Mouse (Mus musculus) hindbrain, embryonic 15.5 days (tissue): ENCODE measurements around the gene Rsbn1. TPM values are rescaled to one million over a fixed set of nuclear protein-coding genes. Genes with fewer than 3 reads are reported as not detected.
A peak's percentile ranks its signal among the peaks of the same experiment; 100 is the strongest.

Experiments used
- ATAC-seq: fragments of 200-750 bp; cut with Nextera tagmentation; 2 replicates; pipeline ENCODE4 v1.8.0; 2017; ENCODE audit warnings: low read depth, moderate number of reproducible peaks, moderate TSS enrichment; ENCODE audit not compliant: low FRiP score
- H3K27ac ChIP-seq: fragments of 300-500 bp; sonication (generic); replicated peaks from 2 replicates; pipeline ENCODE4 v1.5.1; 2015; ENCODE audit warnings: mild to moderate bottlenecking, inconsistent platforms
- H3K27me3 ChIP-seq: fragments of 300-500 bp; sonication (generic); 2 replicates; pipeline ENCODE4 v1.6.1; 2015; ENCODE audit warnings: control low read depth, inconsistent platforms
- H3K36me3 ChIP-seq: fragments of 300-500 bp; sonication (generic); 2 replicates; pipeline ENCODE4 v1.6.1; 2015; ENCODE audit warnings: control low read depth, inconsistent platforms
- H3K4me1 ChIP-seq: fragments of 300-500 bp; sonication (generic); replicated peaks from 2 replicates; pipeline ENCODE4 v1.6.1; 2015; ENCODE audit warnings: control low read depth, inconsistent platforms
- H3K4me2 ChIP-seq: fragments of 300-500 bp; sonication (generic); 2 replicates; pipeline ENCODE4 v1.6.1; 2015; ENCODE audit warnings: moderate library complexity, mild to moderate bottlenecking, inconsistent platforms
- H3K4me3 ChIP-seq: fragments of 300-500 bp; sonication (generic); 2 replicates; pipeline ENCODE4 v1.5.1; 2015; ENCODE audit warnings: mild to moderate bottlenecking, inconsistent platforms
- H3K9ac ChIP-seq: fragments of 300-500 bp; sonication (generic); 2 replicates; pipeline ENCODE4 v1.6.1; 2015; ENCODE audit warnings: inconsistent platforms
- H3K9me3 ChIP-seq: fragments of 300-500 bp; sonication (generic); 2 replicates; pipeline ENCODE4 v1.6.1; 2016; ENCODE audit warnings: control low read depth, inconsistent platforms
- WGBS: fragments of 180-500 bp; shearing (Covaris S2); methylation state at CpG from one replicate; pipeline ENCODE4 v1.1.7; 2015; 5-methylcytosine and 5-hydroxymethylcytosine counted together
- polyA plus RNA-seq: library from polyadenylated mRNA; unstranded; fragments of >200 nt; fragmentation: Nextera tagmentation; extraction: Ambion mirVana; gene quantifications from 2 replicates; pipeline ENCODE4 v1.2.1, GENCODE M21; 2015

Rsbn1 gene
- polyA plus RNA-seq, 1 experiment from 2014 or later, result 20.2 TPM

GRCm38 (mm10) chr3:103913451-103913961 lies 414 bp upstream of the Rsbn1 start:
- WGBS, result 4% methylated on average over 11 of the region's 11 CpGs
- Histone ChIP-seq H3K9me3 (no peaks in the 10 kb centered on the region), H3K27me3 (no peaks in the 10 kb centered on the region), H3K9ac (peak overlapping the region; percentile 51), H3K4me2 (peak overlapping the region; percentile 70), H3K36me3 (no peaks in the 10 kb centered on the region), H3K4me1 (peaks cover 21% of the 10 kb centered on the region), H3K4me3 (peak overlapping the region; percentile 71), H3K27ac (peak overlapping the region; percentile 93)
- 0 out of 2 replicates have a peak, but pooled peaks have one; percentile 3 for ATAC-seq

GRCm38 (mm10) chr3:103914732-103915508 lies 1.0 kb downstream of the Rsbn1 start:
- Histone ChIP-seq H3K27ac (peak overlapping the region; percentile 93), H3K27me3 (no peaks in the 10 kb centered on the region), H3K4me1 (peaks cover 21% of the 10 kb centered on the region), H3K9me3 (no peaks in the 10 kb centered on the region), H3K4me3 (peak overlapping the region; percentile 71), H3K36me3 (no peaks in the 10 kb centered on the region), H3K4me2 (peak overlapping the region; percentile 79), H3K9ac (peak overlapping the region; percentile 88)
- peak; percentile 37 for ATAC-seq
- under 1% methylated on average over 47 of the region's 60 CpGs for WGBS

GRCm38 (mm10) chr3:103915509-103915896 lies 1.6 kb downstream of the Rsbn1 start:
- no peaks in the 10 kb centered on the region for H3K9me3 ChIP-seq
- 7% methylated on average over 7 of the region's 7 CpGs for WGBS
- peak overlapping the region; percentile 79 for H3K4me2 ChIP-seq
- no peak for ATAC-seq
- peak overlapping the region; percentile 71 for H3K4me3 ChIP-seq
- H3K36me3 ChIP-seq, result no peaks in the 10 kb centered on the region
- H3K27ac ChIP-seq, result peak overlapping the region; percentile 93
- peak overlapping the region; percentile 88 for H3K9ac ChIP-seq
- no peaks in the 10 kb centered on the region for H3K27me3 ChIP-seq
- H3K4me1 ChIP-seq, result peaks cover 21% of the 10 kb centered on the region

GRCm38 (mm10) chr3:103916205-103916838 lies 2.4 kb downstream of the Rsbn1 start:
- Histone ChIP-seq H3K27me3 (no peaks in the 10 kb centered on the region), H3K4me1 (peaks cover 21% of the 10 kb centered on the region), H3K9ac (peak overlapping the region; percentile 40), H3K9me3 (no peaks in the 10 kb centered on the region), H3K4me3 (peak overlapping the region; percentile 71), H3K27ac (no peak overlapping the region), H3K4me2 (peak overlapping the region; percentile 79), H3K36me3 (no peaks in the 10 kb centered on the region)
- 36% methylated on average over 5 of the region's 5 CpGs for WGBS
- ATAC-seq, result no peak

- H3K4me1 ChIP-seq, result peaks cover 21% of the 10 kb centered on the region
- no peaks in the 10 kb centered on the region for H3K27me3 ChIP-seq
- no peaks in the 10 kb centered on the region for H3K9me3 ChIP-seq
- no peak overlapping the region for H3K27ac ChIP-seq
- peak overlapping the region; percentile 79 for H3K4me2 ChIP-seq
- WGBS, result 74% methylated on average over 3 of the region's 3 CpGs
- peak overlapping the region; percentile 40; the same call in 1 of the 2 replicates for H3K9ac ChIP-seq
- peak overlapping the region; percentile 71 for H3K4me3 ChIP-seq
- no peaks in the 10 kb centered on the region for H3K36me3 ChIP-seq
- ATAC-seq, result no peak
Measured at GRCm38 (mm10) chr3:103916839-103917237, 2.9 kb downstream of the Rsbn1 start.

- no peaks in the 10 kb centered on the region for H3K9me3 ChIP-seq
- H3K9ac ChIP-seq, result no peak overlapping the region
- ATAC-seq, result no peak
- peaks cover 27% of the 10 kb centered on the region for H3K4me1 ChIP-seq
- H3K27ac ChIP-seq, result no peak overlapping the region
- no peak overlapping the region for H3K4me2 ChIP-seq
- no peaks in the 10 kb centered on the region for H3K27me3 ChIP-seq
- H3K36me3 ChIP-seq, result no peaks in the 10 kb centered on the region
- H3K4me3 ChIP-seq, result no peak overlapping the region
- 94% methylated on average over 1 of the region's 1 CpGs for whole genome bisulfite sequencing
Measured at GRCm38 (mm10) chr3:103920094-103920493, 6.2 kb downstream of the Rsbn1 start.

- 72% methylated on average over 3 of the region's 3 CpGs for WGBS
- H3K4me3 ChIP-seq, result no peak overlapping the region
- H3K27me3 ChIP-seq, result no peaks in the 10 kb centered on the region
- no peak overlapping the region for H3K27ac ChIP-seq
- H3K4me2 ChIP-seq, result no peak overlapping the region
- no peak overlapping the region for H3K9ac ChIP-seq
- H3K36me3 ChIP-seq, result no peaks in the 10 kb centered on the region
- H3K9me3 ChIP-seq, result no peaks in the 10 kb centered on the region
- no peak for ATAC-seq
- H3K4me1 ChIP-seq, result peaks cover 17% of the 10 kb centered on the region
Measured at GRCm38 (mm10) chr3:103925302-103925701, 11.4 kb downstream of the Rsbn1 start.

GRCm38 (mm10) chr3:103927511-103927910 lies 13.6 kb downstream of the Rsbn1 start:
- WGBS, result 40% methylated on average over 6 of the region's 6 CpGs
- Histone ChIP-seq H3K27me3 (no peaks in the 10 kb centered on the region), H3K9ac (no peak overlapping the region), H3K4me1 (peaks cover 12% of the 10 kb centered on the region), H3K4me3 (no peak overlapping the region), H3K4me2 (peak overlapping the region; percentile 7; the same call in 1 of the 2 replicates), H3K27ac (no peak overlapping the region), H3K9me3 (no peaks in the 10 kb centered on the region), H3K36me3 (peaks cover 9% of the 10 kb centered on the region; the same call in 1 of the 2 replicates)
- ATAC-seq, result no peak

GRCm38 (mm10) chr3:103944794-103945562 lies 31.1 kb downstream of the Rsbn1 start:
- ATAC-seq, result peak; percentile 66; the same call in 1 of the 2 replicates
- Histone ChIP-seq H3K4me1 (0 out of 2 replicates have a peak, but pooled peaks cover 3% of the 10 kb centered on the region), H3K9me3 (no peaks in the 10 kb centered on the region), H3K4me2 (no peak overlapping the region), H3K27me3 (no peaks in the 10 kb centered on the region), H3K27ac (no peak overlapping the region; the same call in 1 of the 2 replicates), H3K36me3 (no peaks in the 10 kb centered on the region), H3K4me3 (no peak overlapping the region), H3K9ac (no peak overlapping the region)
- WGBS, result 57% methylated on average over 1 of the region's 1 CpGs

GRCm38 (mm10) chr3:103948666-103949065 lies 34.7 kb downstream of the Rsbn1 start:
- H3K9ac ChIP-seq, result no peak overlapping the region
- no peaks in the 10 kb centered on the region for H3K9me3 ChIP-seq
- H3K36me3 ChIP-seq, result no peaks in the 10 kb centered on the region
- no peak overlapping the region for H3K4me3 ChIP-seq
- H3K4me1 ChIP-seq, result 0 out of 2 replicates have a peak, but pooled peaks cover 3% of the 10 kb centered on the region
- no peaks in the 10 kb centered on the region for H3K27me3 ChIP-seq
- WGBS, result 91% methylated on average over 7 of the region's 7 CpGs
- H3K4me2 ChIP-seq, result no peak overlapping the region
- no peak overlapping the region for H3K27ac ChIP-seq
- ATAC-seq, result no peak

GRCm38 (mm10) chr3:103960622-103961021 lies 46.7 kb downstream of the Rsbn1 start:
- Histone ChIP-seq H3K4me3 (no peak overlapping the region), H3K4me1 (no peaks in the 10 kb centered on the region), H3K27me3 (no peaks in the 10 kb centered on the region), H3K9ac (no peak overlapping the region), H3K27ac (no peak overlapping the region), H3K4me2 (no peak overlapping the region), H3K36me3 (peaks cover 21% of the 10 kb centered on the region), H3K9me3 (no peaks in the 10 kb centered on the region)
- no peak for ATAC-seq
- WGBS, result 92% methylated on average over 3 of the region's 3 CpGs
